Mouse (Mus musculus): Measurements from ENCODE around the gene Slc10a1. TPM values are rescaled to one million over a fixed set of nuclear protein-coding genes. Genes with fewer than 3 reads are reported as not detected.

Gene Slc10a1
- polyA plus RNA-seq (2015; fragmentation: Nextera tagmentation; extraction: Ambion mirVana) = 0.48 and 0.70 TPM in 2 replicates

DNA sequence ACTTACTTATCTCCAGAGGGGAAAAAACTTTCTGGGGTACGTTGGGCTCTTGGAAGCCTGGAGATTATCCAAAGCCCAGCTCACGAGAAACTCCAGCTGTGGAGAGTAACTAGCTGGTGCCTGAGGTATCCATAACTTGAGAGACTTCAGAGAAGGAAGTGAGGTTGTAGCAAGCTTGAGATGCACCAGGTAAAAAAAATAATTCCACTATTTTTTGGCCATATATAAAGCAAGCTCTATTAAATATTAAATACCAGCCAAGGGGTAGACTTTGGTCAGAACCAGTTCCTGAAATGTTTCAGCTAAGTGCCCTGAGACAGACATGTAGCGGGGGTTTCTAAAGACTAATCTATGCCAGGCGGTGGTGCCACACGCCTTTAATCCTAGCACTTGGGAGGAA, at the start of gene Slc10a1:
Gene Slc10a1, minus strand, starts transcription at position 101 of the 400 bp plus-strand sequence.
- Histone ChIP-seq H3K9me3 (ENCODE audit: control insufficient read depth, low read length) (no peaks in the 10 kb centered on the region), H3K4me2 (ENCODE audit: low read depth, low read length) (no peak within 1 kb of the TSS), H3K4me1 (ENCODE audit: control insufficient read depth, insufficient read depth, low read length) (peaks cover 7% of the 10 kb centered on the region; the same call in 1 of the 2 replicates), H3K27ac (ENCODE audit: low read length) (no peak within 1 kb of the TSS), H3K4me3 (ENCODE audit: low read length) (no peak within 1 kb of the TSS), H3K27me3 (replicated peaks; ENCODE audit: control insufficient read depth, insufficient read depth, low read length) (no peaks in the 10 kb centered on the region), H3K9ac (ENCODE audit: low read depth, low read length) (no peak within 1 kb of the TSS), H3K36me3 (ENCODE audit: control insufficient read depth, insufficient read depth, low read length) (no peaks in the 10 kb centered on the region)
- no peak for ATAC-seq
- WGBS = 83% methylated on average over 5 of the region's 5 CpGs

DNA sequence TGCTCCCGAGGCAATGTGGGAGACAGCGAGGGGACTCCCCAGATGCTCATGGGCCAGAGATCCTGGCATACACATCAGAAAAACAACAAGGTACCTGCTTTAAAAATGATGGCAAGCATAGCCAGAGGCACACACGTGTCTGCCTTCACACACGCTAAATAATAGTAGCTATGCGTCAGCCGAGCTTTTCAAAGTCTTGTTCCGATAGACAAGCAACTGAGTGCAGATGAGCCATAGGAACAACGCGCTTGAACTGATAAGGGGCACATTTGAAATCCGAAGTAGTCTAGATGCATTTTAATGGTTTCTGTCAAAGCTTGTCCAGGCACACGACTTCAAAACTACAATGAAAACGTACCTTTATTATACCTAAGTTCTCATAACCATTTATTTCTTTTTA, 49.1 kb upstream of the Slc10a1 start:
- Histone ChIP-seq H3K4me3 (ENCODE audit: low read length) (no peak overlapping the region), H3K9me3 (ENCODE audit: control insufficient read depth, low read length) (no peaks in the 10 kb centered on the region), H3K36me3 (ENCODE audit: control insufficient read depth, insufficient read depth, low read length) (no peaks in the 10 kb centered on the region), H3K4me2 (ENCODE audit: low read depth, low read length) (no peak overlapping the region), H3K27ac (ENCODE audit: low read length) (no peak overlapping the region), H3K4me1 (ENCODE audit: control insufficient read depth, insufficient read depth, low read length) (no peaks in the 10 kb centered on the region), H3K9ac (ENCODE audit: low read depth, low read length) (no peak overlapping the region), H3K27me3 (replicated peaks; ENCODE audit: control insufficient read depth, insufficient read depth, low read length) (no peaks in the 10 kb centered on the region)
- WGBS = 87% methylated on average over 12 of the region's 12 CpGs
- no peak for ATAC-seq

DNA sequence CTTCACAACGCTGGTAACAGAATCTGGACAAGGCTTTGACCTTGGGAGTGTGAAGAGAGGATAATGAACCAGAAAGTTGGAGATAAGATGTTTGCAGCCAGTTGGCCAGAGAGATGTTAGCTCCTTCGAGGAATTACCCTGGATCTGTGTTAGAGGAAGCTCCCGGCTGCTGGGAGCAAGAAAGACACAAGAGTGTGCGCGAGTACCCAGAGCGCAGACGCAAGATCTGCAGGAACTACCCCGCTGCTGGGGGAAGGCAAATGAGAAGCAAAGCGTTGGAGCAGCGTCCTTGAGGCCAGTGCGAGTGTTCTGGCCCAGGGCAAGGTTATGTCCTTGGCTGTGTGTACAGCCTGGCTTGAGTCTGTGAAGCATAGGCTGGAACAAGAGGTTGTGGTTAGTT, 45.0 kb upstream of the Slc10a1 start:
- no peak overlapping the region for H3K9ac ChIP-seq (ENCODE audit: low read depth, low read length)
- H3K4me2 ChIP-seq (ENCODE audit: low read depth, low read length) = no peak overlapping the region
- H3K9me3 ChIP-seq (ENCODE audit: control insufficient read depth, low read length) = no peaks in the 10 kb centered on the region
- H3K27ac ChIP-seq (ENCODE audit: low read length) = no peak overlapping the region
- 71% methylated on average over 11 of the region's 11 CpGs for WGBS
- H3K27me3 ChIP-seq (replicated peaks; ENCODE audit: control insufficient read depth, insufficient read depth, low read length) = no peaks in the 10 kb centered on the region
- no peaks in the 10 kb centered on the region for H3K36me3 ChIP-seq (ENCODE audit: control insufficient read depth, insufficient read depth, low read length)
- H3K4me3 ChIP-seq (ENCODE audit: low read length) = no peak overlapping the region
- ATAC-seq = no peak
- H3K4me1 ChIP-seq (ENCODE audit: control insufficient read depth, insufficient read depth, low read length) = no peaks in the 10 kb centered on the region

DNA sequence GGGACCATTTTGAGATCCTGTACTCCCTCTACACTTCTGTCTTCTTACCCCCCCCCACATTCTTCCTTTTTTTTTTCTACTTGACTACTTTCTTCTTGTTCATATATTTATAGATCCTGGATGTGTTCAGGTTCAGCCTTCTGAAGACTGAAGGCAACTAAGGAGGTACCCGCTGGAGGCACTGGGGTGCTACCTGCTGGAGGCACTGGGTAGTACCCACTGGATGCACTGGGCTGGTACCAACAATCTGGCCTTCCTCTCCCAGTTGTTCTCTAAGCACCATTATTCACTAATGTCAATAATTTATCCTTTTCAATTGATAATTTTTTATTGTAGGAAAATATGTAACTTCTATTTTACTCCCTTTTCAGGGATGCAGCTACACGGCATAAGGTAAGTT, 43.5 kb upstream of the Slc10a1 start:
- H3K9me3 ChIP-seq (ENCODE audit: control insufficient read depth, low read length) = no peaks in the 10 kb centered on the region
- H3K27ac ChIP-seq (ENCODE audit: low read length) = no peak overlapping the region
- H3K9ac ChIP-seq (ENCODE audit: low read depth, low read length) = no peak overlapping the region
- H3K36me3 ChIP-seq (ENCODE audit: control insufficient read depth, insufficient read depth, low read length) = no peaks in the 10 kb centered on the region
- H3K4me2 ChIP-seq (ENCODE audit: low read depth, low read length) = no peak overlapping the region
- ATAC-seq = no peak
- H3K27me3 ChIP-seq (replicated peaks; ENCODE audit: control insufficient read depth, insufficient read depth, low read length) = no peaks in the 10 kb centered on the region
- no peaks in the 10 kb centered on the region for H3K4me1 ChIP-seq (ENCODE audit: control insufficient read depth, insufficient read depth, low read length)
- H3K4me3 ChIP-seq (ENCODE audit: low read length) = no peak overlapping the region
- 89% methylated on average over 2 of the region's 2 CpGs for WGBS

DNA sequence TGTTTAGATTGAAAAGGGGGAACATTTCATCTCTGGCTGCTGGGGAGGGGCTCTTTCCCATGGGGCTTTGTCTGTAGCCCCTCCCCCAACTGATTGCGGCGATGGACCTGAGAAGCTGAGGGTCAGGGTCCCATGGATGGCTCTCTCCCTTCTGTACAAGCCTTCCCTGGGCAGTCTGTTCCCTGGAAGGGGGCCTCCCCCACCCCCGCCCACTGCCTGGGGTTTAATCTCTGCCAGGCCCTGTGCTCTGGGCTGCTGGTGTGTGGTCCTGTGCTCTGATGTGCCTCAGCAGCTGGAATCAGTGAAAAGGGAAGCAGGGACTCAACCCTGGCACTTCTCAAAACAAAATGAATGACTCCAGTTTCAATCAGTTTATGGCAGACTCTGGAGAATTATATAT, 41.3 kb upstream of the Slc10a1 start:
- Histone ChIP-seq H3K4me1 (ENCODE audit: control insufficient read depth, insufficient read depth, low read length) (no peaks in the 10 kb centered on the region), H3K4me2 (ENCODE audit: low read depth, low read length) (no peak overlapping the region), H3K9ac (ENCODE audit: low read depth, low read length) (no peak overlapping the region), H3K36me3 (ENCODE audit: control insufficient read depth, insufficient read depth, low read length) (no peaks in the 10 kb centered on the region), H3K4me3 (ENCODE audit: low read length) (no peak overlapping the region), H3K9me3 (ENCODE audit: control insufficient read depth, low read length) (no peaks in the 10 kb centered on the region), H3K27ac (ENCODE audit: low read length) (no peak overlapping the region), H3K27me3 (replicated peaks; ENCODE audit: control insufficient read depth, insufficient read depth, low read length) (no peaks in the 10 kb centered on the region)
- no peak for ATAC-seq
- 14% methylated on average over 3 of the region's 3 CpGs for WGBS

DNA sequence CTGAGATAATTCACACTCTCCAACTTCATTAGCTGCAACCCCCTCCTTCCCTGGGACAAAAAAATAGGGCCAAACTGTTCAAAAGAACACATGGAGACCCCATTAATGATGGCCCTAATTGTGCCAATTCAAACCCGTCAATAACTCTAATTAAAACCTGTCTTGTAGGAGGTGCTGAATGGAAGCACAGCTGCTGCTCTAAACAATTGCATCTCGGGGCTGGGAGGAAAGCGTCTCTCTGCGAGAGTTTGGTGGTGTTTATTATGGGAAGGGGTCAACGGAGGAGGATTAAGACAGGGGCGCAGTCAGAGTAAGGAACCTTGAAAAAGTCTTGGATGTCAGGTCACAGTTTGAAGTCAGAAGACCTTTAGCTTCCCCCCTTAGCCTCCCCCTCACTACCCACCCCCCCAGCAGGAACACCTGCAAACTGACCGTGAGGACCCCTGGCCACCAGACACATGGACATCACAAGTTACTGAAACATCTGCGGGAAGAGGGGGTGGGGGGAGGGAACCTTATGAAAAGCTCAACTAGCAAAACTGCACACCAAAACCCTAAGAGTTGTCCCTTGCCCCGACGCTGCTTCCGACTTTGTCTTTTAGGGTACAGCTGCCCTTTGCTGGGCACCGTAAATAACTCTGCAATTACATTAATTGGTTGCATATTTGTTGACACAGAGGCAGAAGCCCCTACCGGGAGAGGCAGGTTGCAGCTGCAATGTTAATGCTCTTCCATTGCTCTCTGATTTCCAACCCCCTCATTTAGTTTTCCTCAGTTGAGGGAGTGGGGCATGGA, 34.5 kb upstream of the Slc10a1 start:
- H3K36me3 ChIP-seq (ENCODE audit: control insufficient read depth, insufficient read depth, low read length) = no peaks in the 10 kb centered on the region
- no peak overlapping the region for H3K9ac ChIP-seq (ENCODE audit: low read depth, low read length)
- no peak for ATAC-seq
- no peak overlapping the region for H3K4me2 ChIP-seq (ENCODE audit: low read depth, low read length)
- H3K27ac ChIP-seq (ENCODE audit: low read length) = no peak overlapping the region
- 44% methylated on average over 13 of the region's 13 CpGs for whole genome bisulfite sequencing
- H3K4me1 ChIP-seq (ENCODE audit: control insufficient read depth, insufficient read depth, low read length) = no peaks in the 10 kb centered on the region
- peaks cover 8% of the 10 kb centered on the region; the same call in 1 of the 2 replicates for H3K27me3 ChIP-seq (replicated peaks; ENCODE audit: control insufficient read depth, insufficient read depth, low read length)
- no peaks in the 10 kb centered on the region for H3K9me3 ChIP-seq (ENCODE audit: control insufficient read depth, low read length)
- no peak overlapping the region for H3K4me3 ChIP-seq (ENCODE audit: low read length)

DNA sequence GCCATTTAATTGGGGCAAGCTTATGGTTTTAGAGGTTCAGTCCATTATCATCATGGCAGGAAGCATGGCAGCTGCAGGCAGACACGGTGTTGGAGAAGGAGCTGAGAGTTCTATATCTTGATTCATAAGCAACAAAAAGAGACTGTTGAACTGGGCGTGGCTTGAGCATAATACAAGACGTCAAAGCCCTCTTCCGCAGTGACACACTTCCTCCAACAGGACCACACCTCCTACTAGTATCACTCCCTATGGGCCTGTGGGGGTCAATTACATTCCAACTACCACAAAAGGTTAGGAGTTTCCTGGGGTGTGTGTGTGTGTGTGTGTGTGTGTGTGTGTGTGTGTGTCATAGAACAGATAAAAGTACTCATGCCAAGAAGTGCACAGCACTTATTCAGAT, 32.4 kb upstream of the Slc10a1 start:
- Histone ChIP-seq H3K4me1 (ENCODE audit: control insufficient read depth, insufficient read depth, low read length) (no peaks in the 10 kb centered on the region), H3K4me3 (ENCODE audit: low read length) (no peak overlapping the region), H3K9ac (ENCODE audit: low read depth, low read length) (no peak overlapping the region), H3K27me3 (replicated peaks; ENCODE audit: control insufficient read depth, insufficient read depth, low read length) (peaks cover 12% of the 10 kb centered on the region; the same call in 1 of the 2 replicates), H3K27ac (ENCODE audit: low read length) (no peak overlapping the region), H3K4me2 (ENCODE audit: low read depth, low read length) (no peak overlapping the region), H3K9me3 (ENCODE audit: control insufficient read depth, low read length) (no peaks in the 10 kb centered on the region), H3K36me3 (ENCODE audit: control insufficient read depth, insufficient read depth, low read length) (no peaks in the 10 kb centered on the region)
- WGBS = 66% methylated on average over 4 of the region's 4 CpGs
- peak; percentile 31; the same call in 1 of the 2 replicates for ATAC-seq

DNA sequence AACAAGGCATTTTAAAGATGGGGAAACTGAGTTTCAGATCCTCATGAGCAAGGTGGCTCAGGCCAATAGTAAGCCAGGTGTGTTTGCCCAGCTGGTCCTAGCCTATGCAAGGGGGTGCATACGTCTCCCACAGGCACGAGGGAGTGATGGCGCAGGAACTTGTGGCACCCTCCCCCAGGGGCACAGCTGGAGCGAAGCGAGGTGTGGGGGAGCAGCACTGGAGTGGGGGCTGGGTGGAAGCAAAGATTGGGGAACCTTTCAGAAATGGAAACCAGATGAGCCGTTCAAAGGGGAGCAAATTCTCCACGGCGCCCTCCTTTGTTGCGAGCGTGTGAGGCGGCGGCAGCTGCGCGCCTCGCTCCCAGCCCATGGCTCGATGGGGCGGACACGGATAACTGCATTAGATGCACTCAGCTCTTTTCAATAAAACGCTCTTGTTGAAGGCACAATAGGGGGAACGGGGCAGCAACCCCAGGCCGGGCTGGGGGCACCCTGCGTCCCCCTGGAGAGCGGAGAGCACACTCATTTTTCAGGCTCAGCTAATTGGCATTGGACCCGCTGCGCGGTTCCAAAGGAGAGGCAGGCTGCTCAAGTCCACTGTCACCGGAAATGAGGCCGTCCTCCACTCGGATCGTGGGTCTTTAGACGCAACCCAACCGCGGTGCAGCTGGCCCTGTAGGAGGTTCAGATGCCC, 30.2 kb upstream of the Slc10a1 start:
- Histone ChIP-seq H3K27me3 (replicated peaks; ENCODE audit: control insufficient read depth, insufficient read depth, low read length) (peaks cover 12% of the 10 kb centered on the region; the same call in 1 of the 2 replicates), H3K9me3 (ENCODE audit: control insufficient read depth, low read length) (no peaks in the 10 kb centered on the region), H3K27ac (ENCODE audit: low read length) (no peak overlapping the region), H3K4me2 (ENCODE audit: low read depth, low read length) (peak overlapping the region; percentile 27; the same call in 1 of the 2 replicates), H3K4me1 (ENCODE audit: control insufficient read depth, insufficient read depth, low read length) (no peaks in the 10 kb centered on the region), H3K4me3 (ENCODE audit: low read length) (peak overlapping the region; percentile 21), H3K36me3 (ENCODE audit: control insufficient read depth, insufficient read depth, low read length) (no peaks in the 10 kb centered on the region), H3K9ac (ENCODE audit: low read depth, low read length) (peak overlapping the region; percentile 33; the same call in 1 of the 2 replicates)
- WGBS = 11% methylated on average over 33 of the region's 33 CpGs
- no peak for ATAC-seq

DNA sequence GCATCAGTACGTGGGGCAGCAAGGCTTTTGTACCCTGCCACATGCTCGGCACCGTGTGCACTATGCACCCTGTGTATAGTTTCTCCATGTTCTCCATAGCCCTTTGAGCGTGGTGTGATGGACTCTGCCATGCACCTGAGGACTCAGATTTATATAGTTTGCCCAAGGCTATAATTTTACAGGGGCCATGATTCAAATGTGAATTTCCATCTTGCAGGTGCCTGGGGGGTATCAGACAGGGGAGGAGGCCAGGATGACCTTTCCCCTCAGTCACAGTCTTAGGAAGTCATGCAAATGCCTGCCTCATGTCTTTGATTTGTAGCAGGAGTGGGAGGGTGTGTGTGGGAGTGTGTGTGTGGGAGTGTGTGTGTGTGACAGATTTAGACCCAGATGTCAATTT, 29.1 kb upstream of the Slc10a1 start:
- H3K27me3 ChIP-seq (replicated peaks; ENCODE audit: control insufficient read depth, insufficient read depth, low read length) = peaks cover 12% of the 10 kb centered on the region; the same call in 1 of the 2 replicates
- H3K9ac ChIP-seq (ENCODE audit: low read depth, low read length) = no peak overlapping the region
- H3K9me3 ChIP-seq (ENCODE audit: control insufficient read depth, low read length) = no peaks in the 10 kb centered on the region
- H3K4me3 ChIP-seq (ENCODE audit: low read length) = no peak overlapping the region
- no peak overlapping the region for H3K27ac ChIP-seq (ENCODE audit: low read length)
- no peak for ATAC-seq
- 80% methylated on average over 4 of the region's 4 CpGs for WGBS
- H3K36me3 ChIP-seq (ENCODE audit: control insufficient read depth, insufficient read depth, low read length) = no peaks in the 10 kb centered on the region
- no peak overlapping the region for H3K4me2 ChIP-seq (ENCODE audit: low read depth, low read length)
- no peaks in the 10 kb centered on the region for H3K4me1 ChIP-seq (ENCODE audit: control insufficient read depth, insufficient read depth, low read length)

Data from intestine, embryonic 16.5 days (tissue).